Mouse (Mus musculus) testis, adult 2 months (tissue): ENCODE results near the gene Nanos2. TPM values are rescaled to one million over a fixed set of nuclear protein-coding genes. Genes with fewer than 3 reads are reported as not detected.

Source experiments
- H3K27ac ChIP-seq: fragments of 200-500 bp; 2 replicates; pipeline ENCODE4 v1.5.1; 2012; ENCODE audit warnings: low read depth, low read length; ENCODE audit not compliant: control insufficient read depth, insufficient read depth
- H3K27me3 ChIP-seq: fragments of 200-500 bp; 2 replicates; pipeline ENCODE4 v1.6.1; 2012; ENCODE audit warnings: mild to moderate bottlenecking, low read length, moderate library complexity; ENCODE audit not compliant: control insufficient read depth, insufficient read depth
- H3K36me3 ChIP-seq: fragments of 200-500 bp; 2 replicates; pipeline ENCODE4 v1.6.1; 2012; ENCODE audit warnings: mild to moderate bottlenecking, low read length; ENCODE audit not compliant: control insufficient read depth, insufficient read depth
- H3K4me1 ChIP-seq: fragments of 200-500 bp; 2 replicates; pipeline ENCODE4 v1.6.1; 2012; ENCODE audit warnings: low read length; ENCODE audit not compliant: control insufficient read depth, insufficient read depth
- H3K4me3 ChIP-seq: fragments of 200-500 bp; 2 replicates; pipeline ENCODE4 v1.5.1; 2012; ENCODE audit warnings: low read depth, mild to moderate bottlenecking, low read length, moderate library complexity, mixed read lengths; ENCODE audit not compliant: control insufficient read depth
- CTCF ChIP-seq: fragments of 200-500 bp; IDR thresholded peaks from 2 replicates; pipeline ENCODE4 v1.5.1; 2012; ENCODE audit warnings: low read depth, mild to moderate bottlenecking, inconsistent platforms, low read length, moderate library complexity; ENCODE audit not compliant: control insufficient read depth, insufficient read depth, insufficient replicate concordance
- POLR2A ChIP-seq: fragments of 200-500 bp; IDR thresholded peaks from 2 replicates; pipeline ENCODE4 v1.6.1; 2012; ENCODE audit warnings: low read depth, mild to moderate bottlenecking, inconsistent platforms, low read length, moderate library complexity; ENCODE audit not compliant: control insufficient read depth
- polyA plus RNA-seq: library from polyadenylated mRNA; depleted of rRNA; stranded (reverse); fragments of >200 nt; gene quantifications from 2 replicates; pipeline ENCODE4 v1.2.3, GENCODE M21; 2012

Nanos2 gene
- polyA plus RNA-seq, 1 experiment, result 0.10 TPM

GRCm38 (mm10) chr7:19007026-19007977, 20.1 kb downstream of the Nanos2 start:
- TF ChIP-seq CTCF, result no peak
- no peak for TF ChIP-seq POLR2A
- no peaks in the 10 kb centered on the region for H3K27me3 ChIP-seq
- H3K4me1 ChIP-seq, result peaks cover 31% of the 10 kb centered on the region
- no peak overlapping the region for H3K27ac ChIP-seq
- H3K4me3 ChIP-seq, result no peak overlapping the region
- no peaks in the 10 kb centered on the region for H3K36me3 ChIP-seq

- H3K36me3 ChIP-seq, result no peaks in the 10 kb centered on the region
- H3K27me3 ChIP-seq, result no peaks in the 10 kb centered on the region
- no peak overlapping the region for H3K4me3 ChIP-seq
- H3K27ac ChIP-seq, result no peak overlapping the region
- peaks cover 20% of the 10 kb centered on the region for H3K4me1 ChIP-seq
- TF ChIP-seq POLR2A, result no peak
- no peak for TF ChIP-seq CTCF
Measured at GRCm38 (mm10) chr7:19010581-19010980, 23.4 kb downstream of the Nanos2 start.

- Histone ChIP-seq H3K36me3 (no peaks in the 10 kb centered on the region), H3K4me3 (peak overlapping the region; percentile 41), H3K27me3 (no peaks in the 10 kb centered on the region), H3K27ac (no peak overlapping the region), H3K4me1 (peaks cover 17% of the 10 kb centered on the region)
- TF ChIP-seq POLR2A (no peak), CTCF (no peak)
Measured at GRCm38 (mm10) chr7:19012025-19012621, 24.9 kb downstream of the Nanos2 start.

GRCm38 (mm10) chr7:19012882-19013281, 25.7 kb downstream of the Nanos2 start:
- H3K27me3 ChIP-seq, result no peaks in the 10 kb centered on the region
- H3K4me3 ChIP-seq, result no peak overlapping the region
- TF ChIP-seq POLR2A (no peak), CTCF (no peak)
- no peaks in the 10 kb centered on the region for H3K36me3 ChIP-seq
- peaks cover 17% of the 10 kb centered on the region for H3K4me1 ChIP-seq
- H3K27ac ChIP-seq, result no peak overlapping the region

GRCm38 (mm10) chr7:19014452-19014851, 27.3 kb downstream of the Nanos2 start:
- no peak overlapping the region for H3K27ac ChIP-seq
- TF ChIP-seq CTCF, result 0 out of 2 replicates have a peak, but pooled peaks have one; percentile 12
- TF ChIP-seq POLR2A, result no peak
- H3K4me3 ChIP-seq, result no peak overlapping the region

GRCm38 (mm10) chr7:19016042-19016441, 28.8 kb downstream of the Nanos2 start:
- no peak for TF ChIP-seq CTCF
- TF ChIP-seq POLR2A, result no peak
- Histone ChIP-seq H3K27ac (no peak overlapping the region), H3K4me1 (peaks cover 28% of the 10 kb centered on the region), H3K4me3 (no peak overlapping the region), H3K27me3 (no peaks in the 10 kb centered on the region), H3K36me3 (no peaks in the 10 kb centered on the region)

More at GRCm38 (mm10) chr7:19014452-19014851, 27.3 kb downstream of the Nanos2 start:
- peaks cover 25% of the 10 kb centered on the region for H3K4me1 ChIP-seq
- no peaks in the 10 kb centered on the region for H3K36me3 ChIP-seq
- no peaks in the 10 kb centered on the region for H3K27me3 ChIP-seq

- Histone ChIP-seq H3K4me3 (no peak overlapping the region), H3K27ac (no peak overlapping the region), H3K4me1 (peaks cover 21% of the 10 kb centered on the region), H3K27me3 (no peaks in the 10 kb centered on the region), H3K36me3 (no peaks in the 10 kb centered on the region)
- TF ChIP-seq CTCF (no peak), POLR2A (no peak)
Measured at GRCm38 (mm10) chr7:19017909-19018308, 30.7 kb downstream of the Nanos2 start.
